Mouse (Mus musculus) liver, adult 2 months (tissue): Measurements from ENCODE around the gene Clcnka. TPM values are rescaled to one million over a fixed set of nuclear protein-coding genes. Genes with fewer than 3 reads are reported as not detected.

Source experiments
- DNase-seq: peaks from one replicate; pipeline ENCODE4 v3.0.0-alpha.2; 2011; ENCODE audit warnings: low read depth, low spot score; ENCODE audit errors: extremely low read depth
- H3K27ac ChIP-seq: fragments of 200-500 bp; replicated peaks from 2 replicates; pipeline ENCODE4 v1.5.1; 2012; ENCODE audit warnings: low read depth, mild to moderate bottlenecking, control low read depth, inconsistent platforms, low read length; ENCODE audit not compliant: insufficient read depth
- H3K27me3 ChIP-seq: fragments of 200-500 bp; 2 replicates; pipeline ENCODE4 v1.6.1; 2012; ENCODE audit warnings: mild to moderate bottlenecking, moderate library complexity, low read length, inconsistent platforms; ENCODE audit not compliant: control insufficient read depth, insufficient read depth
- H3K36me3 ChIP-seq: fragments of 200-500 bp; 2 replicates; pipeline ENCODE4 v1.6.1; 2012; ENCODE audit warnings: low read length, inconsistent platforms; ENCODE audit not compliant: control insufficient read depth, insufficient read depth
- H3K4me1 ChIP-seq: fragments of 200-500 bp; 2 replicates; pipeline ENCODE4 v1.6.1; 2011; ENCODE audit warnings: low read length; ENCODE audit not compliant: control insufficient read depth, insufficient read depth
- H3K4me3 ChIP-seq: fragments of 200-500 bp; 2 replicates; pipeline ENCODE4 v1.5.1; 2011; ENCODE audit warnings: low read depth, mild to moderate bottlenecking, control low read depth, low read length, moderate library complexity; ENCODE audit not compliant: insufficient read depth
- H3K79me2 ChIP-seq: fragments of 200-500 bp; 2 replicates; pipeline ENCODE4 v1.6.1; 2012; ENCODE audit warnings: inconsistent platforms, mild to moderate bottlenecking, low read length, moderate library complexity; ENCODE audit not compliant: control insufficient read depth, insufficient read depth
- H3K9ac ChIP-seq: fragments of 200-500 bp; 2 replicates; pipeline ENCODE4 v1.6.1; 2012; ENCODE audit warnings: low read depth, mild to moderate bottlenecking, control low read depth, inconsistent platforms, low read length
- CTCF ChIP-seq: fragments of 200-500 bp; IDR thresholded peaks from 2 replicates; pipeline ENCODE4 v1.5.1; 2011; ENCODE audit warnings: low read depth, low read length, control low read depth
- POLR2A ChIP-seq: fragments of 200-500 bp; IDR thresholded peaks from 2 replicates; pipeline ENCODE4 v1.6.1; 2011; ENCODE audit warnings: low read length, control low read depth; ENCODE audit not compliant: insufficient read depth; ENCODE audit errors: extremely low read depth
- WGBS: fragments of 180-500 bp; shearing (Covaris S2); methylation state at CpG from one replicate; pipeline ENCODE4 v1.1.7; 2018; 5-methylcytosine and 5-hydroxymethylcytosine counted together
- polyA plus RNA-seq: library from polyadenylated mRNA; depleted of rRNA; stranded (reverse); fragments of >200 nt; gene quantifications from 2 replicates; pipeline ENCODE4 v1.2.3, GENCODE M21; 2012
- total RNA-seq: library from RNA; depleted of rRNA; stranded (reverse); fragments of >200 nt; gene quantifications from 2 replicates; pipeline ENCODE4 v1.2.3, GENCODE M21; 2014

Gene Clcnka
- total and polyA plus RNA-seq, 2 experiments, result 0.04 TPM; not detected in 1

DNA sequence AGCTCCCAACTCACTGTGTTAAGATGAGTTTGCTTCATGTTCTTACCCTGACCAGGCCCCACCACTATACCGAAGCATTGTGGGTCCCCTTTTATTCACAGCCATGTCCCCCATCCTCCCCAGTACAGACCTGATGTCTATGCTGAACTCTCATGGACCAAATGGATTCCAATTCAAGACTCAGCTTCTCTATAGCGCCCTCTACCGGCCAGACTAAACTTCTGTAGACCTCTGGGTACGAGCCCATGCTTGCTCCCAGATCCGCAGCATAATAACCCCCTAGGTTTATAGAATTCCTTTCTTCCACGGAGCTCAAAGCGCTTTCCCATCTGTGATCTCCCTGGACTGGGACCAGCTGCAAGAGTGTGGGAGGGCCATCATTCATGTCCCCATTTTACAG is 37.7 kb downstream of the Clcnka start:
- Histone ChIP-seq H3K36me3 (no peaks in the 10 kb centered on the region), H3K27me3 (no peaks in the 10 kb centered on the region), H3K4me1 (peaks cover 16% of the 10 kb centered on the region), H3K79me2 (no peaks in the 10 kb centered on the region), H3K4me3 (no peak overlapping the region), H3K9ac (no peak overlapping the region), H3K27ac (no peak overlapping the region)
- DNase-seq, result peak; percentile 48
- 54% methylated on average over 7 of the region's 7 CpGs for WGBS
- TF ChIP-seq POLR2A (no peak), CTCF (peak; percentile 28; the same call in 1 of the 2 replicates)

DNA sequence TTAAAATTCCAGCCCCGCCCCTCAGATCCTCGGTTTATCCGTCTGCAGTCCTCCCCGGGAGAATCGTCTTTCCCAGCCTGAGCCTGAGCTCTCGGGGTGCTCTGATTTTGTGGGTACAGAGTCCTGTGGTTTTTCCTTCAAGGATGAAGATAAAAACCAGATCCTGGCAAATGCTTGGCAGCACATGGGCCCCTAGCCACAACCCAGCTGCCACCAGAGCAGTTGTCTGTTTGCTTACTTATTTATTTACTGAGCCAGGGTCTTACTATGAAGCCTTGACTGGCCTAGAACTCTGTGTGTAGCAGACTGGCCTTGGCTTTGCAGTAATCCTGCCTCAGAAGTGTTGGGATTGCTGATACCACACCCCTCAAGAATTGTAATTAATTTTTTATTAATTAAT is 39.3 kb downstream of the Clcnka start:
- Histone ChIP-seq H3K4me1 (peaks cover 15% of the 10 kb centered on the region), H3K4me3 (no peak overlapping the region), H3K36me3 (no peaks in the 10 kb centered on the region), H3K9ac (no peak overlapping the region), H3K79me2 (no peaks in the 10 kb centered on the region), H3K27ac (no peak overlapping the region), H3K27me3 (no peaks in the 10 kb centered on the region)
- TF ChIP-seq POLR2A (no peak), CTCF (no peak)
- WGBS, result 97% methylated on average over 6 of the region's 6 CpGs
- no peak for DNase-seq

DNA sequence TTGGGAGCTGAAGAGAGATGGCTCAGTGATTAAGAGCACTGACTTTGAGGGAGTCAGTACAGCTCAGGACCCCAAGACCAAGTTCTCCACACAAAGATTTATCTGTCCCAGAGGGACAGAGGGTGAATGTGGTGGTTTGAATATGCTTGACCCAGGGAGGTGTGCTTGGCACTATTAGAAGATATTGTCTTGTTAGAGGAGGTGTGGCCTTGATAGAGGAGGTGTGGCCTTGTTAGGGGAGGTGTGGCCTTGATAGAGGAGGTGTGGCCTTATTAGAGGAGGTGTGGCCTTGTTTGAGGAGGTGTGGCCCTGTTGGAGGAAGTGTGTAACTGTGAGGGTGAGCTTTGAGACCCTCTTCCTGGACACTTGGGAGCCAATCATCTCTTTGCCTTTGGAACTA is 40.7 kb downstream of the Clcnka start:
- H3K27ac ChIP-seq, result no peak overlapping the region
- H3K4me1 ChIP-seq, result peaks cover 6% of the 10 kb centered on the region
- DNase-seq, result no peak
- no peaks in the 10 kb centered on the region for H3K36me3 ChIP-seq
- TF ChIP-seq POLR2A, result no peak
- no peak for TF ChIP-seq CTCF
- H3K9ac ChIP-seq, result no peak overlapping the region
- no peaks in the 10 kb centered on the region for H3K79me2 ChIP-seq
- no peak overlapping the region for H3K4me3 ChIP-seq
- no peaks in the 10 kb centered on the region for H3K27me3 ChIP-seq

DNA sequence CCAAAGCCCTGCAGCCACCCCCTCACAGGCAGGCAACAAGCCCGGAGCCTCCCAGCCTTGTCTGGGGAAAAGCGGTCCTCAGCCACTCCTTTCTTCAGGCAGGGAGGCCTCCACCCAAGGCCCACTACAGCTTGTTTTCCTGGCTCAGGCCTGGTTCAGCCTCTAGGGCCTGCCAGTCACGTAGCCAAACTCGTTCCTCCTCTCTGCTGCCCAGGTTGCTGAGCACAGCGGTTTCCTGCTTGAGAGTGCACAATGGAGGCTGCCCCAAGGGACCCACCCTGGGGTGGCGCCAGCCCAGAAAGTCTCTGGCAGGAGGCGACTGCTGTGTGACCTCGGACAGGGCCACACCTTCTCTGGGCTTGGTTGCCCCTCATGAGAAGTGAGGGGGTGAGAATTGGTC is 44.7 kb downstream of the Clcnka start:
- H3K27me3 ChIP-seq, result no peaks in the 10 kb centered on the region
- H3K4me1 ChIP-seq, result no peaks in the 10 kb centered on the region
- no peak overlapping the region for H3K4me3 ChIP-seq
- H3K36me3 ChIP-seq, result no peaks in the 10 kb centered on the region
- H3K9ac ChIP-seq, result no peak overlapping the region
- H3K79me2 ChIP-seq, result no peaks in the 10 kb centered on the region
- no peak for DNase-seq
- WGBS, result 91% methylated on average over 8 of the region's 8 CpGs
- no peak overlapping the region for H3K27ac ChIP-seq
- no peak for TF ChIP-seq POLR2A
- TF ChIP-seq CTCF, result no peak

DNA sequence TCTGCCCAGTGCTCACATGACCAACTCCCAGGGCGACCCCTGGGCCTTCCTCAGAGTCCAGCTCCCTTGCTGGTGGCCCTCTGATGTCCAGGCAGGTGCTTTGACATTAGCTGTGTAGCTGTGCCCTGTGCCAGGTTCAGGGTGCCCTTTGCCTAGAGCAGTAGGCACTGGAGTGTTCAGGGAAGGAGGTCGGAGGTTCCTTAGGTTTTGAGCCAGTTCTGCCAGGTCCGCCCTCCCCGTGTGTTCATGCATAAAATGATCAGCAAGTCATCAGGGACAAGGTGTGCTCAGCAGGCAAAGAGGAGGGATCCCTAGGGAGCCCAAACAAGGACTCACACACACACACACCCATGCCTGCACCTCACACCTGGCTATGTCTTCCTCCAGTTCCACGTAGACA is 45.5 kb downstream of the Clcnka start:
- no peaks in the 10 kb centered on the region for H3K36me3 ChIP-seq
- no peaks in the 10 kb centered on the region for H3K79me2 ChIP-seq
- TF ChIP-seq CTCF (no peak), POLR2A (no peak)
- H3K27ac ChIP-seq, result no peak overlapping the region
- H3K4me1 ChIP-seq, result peaks cover 1% of the 10 kb centered on the region; the same call in 1 of the 2 replicates
- DNase-seq, result no peak
- WGBS, result 95% methylated on average over 5 of the region's 5 CpGs
- no peaks in the 10 kb centered on the region for H3K27me3 ChIP-seq
- no peak overlapping the region for H3K4me3 ChIP-seq
- no peak overlapping the region for H3K9ac ChIP-seq

DNA sequence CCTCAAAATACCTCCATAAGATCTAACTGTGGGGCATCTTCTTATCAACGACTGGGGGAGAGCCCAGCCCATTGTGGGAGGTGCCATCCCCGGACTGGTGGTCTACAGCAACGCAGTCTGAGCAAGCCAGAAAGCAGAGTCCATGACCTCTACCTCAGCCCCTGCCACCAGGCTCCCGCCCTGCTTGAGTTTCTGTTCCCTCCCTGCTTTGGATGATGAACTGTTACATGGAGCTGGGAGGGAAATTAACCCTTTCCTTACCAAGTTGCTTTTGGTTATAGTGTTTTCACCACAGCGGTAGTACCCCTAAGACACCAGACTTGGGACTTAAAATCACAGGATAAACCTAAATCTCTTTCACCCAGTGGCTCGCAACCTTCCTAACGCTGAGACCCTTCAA is 46.6 kb downstream of the Clcnka start:
- Histone ChIP-seq H3K27ac (no peak overlapping the region), H3K79me2 (no peaks in the 10 kb centered on the region), H3K4me1 (peaks cover 8% of the 10 kb centered on the region), H3K4me3 (no peak overlapping the region), H3K9ac (no peak overlapping the region), H3K27me3 (no peaks in the 10 kb centered on the region), H3K36me3 (no peaks in the 10 kb centered on the region)
- DNase-seq, result no peak
- WGBS, result 69% methylated on average over 7 of the region's 7 CpGs
- no peak for TF ChIP-seq CTCF
- no peak for TF ChIP-seq POLR2A
